Mouse (Mus musculus) embryonic facial prominence, embryonic 14.5 days (tissue): ENCODE data around the gene Olfr768. TPM values are rescaled to one million over a fixed set of nuclear protein-coding genes. Genes with fewer than 3 reads are reported as not detected.

Experiments used
- polyA plus RNA-seq: library from polyadenylated mRNA; unstranded; fragments of >200 nt; fragmentation: Nextera tagmentation; extraction: Ambion mirVana; gene quantifications from 2 replicates; pipeline ENCODE4 v1.2.1, GENCODE M21; 2014

The Olfr768 gene
- polyA plus RNA-seq, 1 experiment from 2014 or later = not detected

Other genes with a start within 250 kb of the Olfr768 start
- gene Gdf11, start 207.7 kb downstream of the Olfr768 start, polyA plus RNA-seq = 4.7 and 5.0 TPM in 2 replicates
- 916 and 959 TPM in 2 replicates for gene Cd63, start 198.4 kb downstream of the Olfr768 start, polyA plus RNA-seq
- 15.5 and 16.0 TPM in 2 replicates for gene Rdh5, start 176.5 kb downstream of the Olfr768 start, polyA plus RNA-seq
- gene Bloc1s1, start 175.3 kb downstream of the Olfr768 start, polyA plus RNA-seq = 242 and 248 TPM in 2 replicates
- 23.5 and 30.2 TPM in 2 replicates for gene Itga7, start 165.6 kb downstream of the Olfr768 start, polyA plus RNA-seq
- not detected in 2 replicates for gene Mettl7b, start 138.4 kb downstream of the Olfr768 start, polyA plus RNA-seq
- gene Olfr9, start 109.9 kb downstream of the Olfr768 start, polyA plus RNA-seq = not detected in 2 replicates
- not detected in 2 replicates for gene Olfr763, start 88.6 kb downstream of the Olfr768 start, polyA plus RNA-seq
- not detected in 2 replicates for gene Olfr764-ps1, start 59.5 kb downstream of the Olfr768 start, polyA plus RNA-seq
- not detected in 2 replicates for gene Olfr765, start 49.4 kb downstream of the Olfr768 start, polyA plus RNA-seq
- gene Olfr766-ps1, start 30.4 kb downstream of the Olfr768 start, polyA plus RNA-seq = not detected in 2 replicates
- not detected in 2 replicates for gene Olfr767, start 16.5 kb downstream of the Olfr768 start, polyA plus RNA-seq
- 0.04 and 0.12 TPM in 2 replicates for gene Olfr769, start 18.5 kb upstream of the Olfr768 start, polyA plus RNA-seq
- gene Olfr770, start 39.6 kb upstream of the Olfr768 start, polyA plus RNA-seq = not detected in 2 replicates
- gene Olfr771, start 65.4 kb upstream of the Olfr768 start, polyA plus RNA-seq = not detected in 2 replicates
- gene Olfr772, start 78.5 kb upstream of the Olfr768 start, polyA plus RNA-seq = not detected in 2 replicates
- gene Olfr773, start 88.0 kb upstream of the Olfr768 start, polyA plus RNA-seq = not detected in 2 replicates
- not detected in 2 replicates for gene Olfr774, start 136.8 kb upstream of the Olfr768 start, polyA plus RNA-seq
- not detected in 2 replicates for gene Olfr775, start 149.0 kb upstream of the Olfr768 start, polyA plus RNA-seq
- gene Olfr776, start 159.8 kb upstream of the Olfr768 start, polyA plus RNA-seq = 0.08 TPM in 1 of 2 replicates, not detected in the other
- not detected in 2 replicates for gene Olfr777, start 172.1 kb upstream of the Olfr768 start, polyA plus RNA-seq
- gene Olfr780, start 218.7 kb upstream of the Olfr768 start, polyA plus RNA-seq = not detected in 2 replicates
- gene Olfr781, start 229.5 kb upstream of the Olfr768 start, polyA plus RNA-seq = not detected in 2 replicates
- not detected in 2 replicates for gene Olfr782, start 249.5 kb upstream of the Olfr768 start, polyA plus RNA-seq